Mouse (Mus musculus) neutrophil, adult 5-6 weeks (primary cell): ENCODE data around the gene Gid8. TPM values are rescaled to one million over a fixed set of nuclear protein-coding genes. Genes with fewer than 3 reads are reported as not detected.

ENCODE experiments used
- ATAC-seq: fragments of 151-379, 151-347 bp; 2 replicates; pipeline ENCODE4 v1.8.0; 2017; ENCODE audit warnings: mild to moderate bottlenecking, moderate TSS enrichment; ENCODE audit not compliant: insufficient number of reproducible peaks, poor library complexity, low FRiP score, severe bottlenecking; ENCODE audit errors: extremely low read depth
- total RNA-seq: library from RNA; stranded (forward); fragments of 200-1000 nt; gene quantifications from 2 replicates; pipeline ENCODE4 v1.2.3, GENCODE M21; 2017

Gid8 gene
- total RNA-seq, 1 experiment from 2014 or later: 77.9 TPM

DNA sequence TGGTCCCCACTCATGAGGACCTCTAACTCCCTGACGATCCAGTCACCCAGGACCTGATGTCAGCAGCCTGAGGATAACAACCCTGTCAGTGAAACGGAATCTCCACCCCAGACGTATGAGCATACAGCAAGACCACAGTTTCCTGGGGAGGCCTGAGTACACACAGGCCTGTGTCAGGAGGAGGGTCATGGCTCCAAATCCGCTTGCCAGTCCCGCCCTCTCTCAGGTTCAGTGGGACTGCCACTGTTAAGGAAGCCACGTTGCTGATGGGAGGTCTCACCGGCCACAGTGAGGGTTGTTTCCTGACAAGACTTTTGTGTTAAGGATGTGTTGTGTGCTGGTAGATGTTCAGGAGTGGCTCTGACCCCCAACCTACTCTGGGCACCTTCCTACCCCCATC lies 31.5 kb downstream of the Gid8 start:
- ATAC-seq: no peak

DNA sequence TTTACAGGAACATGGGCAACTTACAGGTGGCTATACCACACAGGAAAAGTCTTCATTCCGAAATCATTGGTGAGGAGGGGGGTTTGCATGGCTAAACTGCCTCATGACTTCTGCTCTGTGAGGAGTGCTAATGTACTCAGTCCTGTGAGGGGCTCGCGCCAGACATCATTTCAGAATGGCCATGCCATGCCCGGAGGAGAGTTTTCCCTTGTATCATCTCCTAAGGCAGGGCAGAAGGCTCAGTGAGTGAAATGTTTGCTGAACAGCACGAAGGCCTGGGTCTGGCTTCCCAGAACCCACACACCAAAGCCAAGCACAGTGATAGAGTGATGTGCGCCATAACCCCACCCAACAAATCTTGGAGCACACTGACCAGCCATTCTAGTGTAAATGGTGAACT lies 32.9 kb downstream of the Gid8 start:
- no peak for ATAC-seq

DNA sequence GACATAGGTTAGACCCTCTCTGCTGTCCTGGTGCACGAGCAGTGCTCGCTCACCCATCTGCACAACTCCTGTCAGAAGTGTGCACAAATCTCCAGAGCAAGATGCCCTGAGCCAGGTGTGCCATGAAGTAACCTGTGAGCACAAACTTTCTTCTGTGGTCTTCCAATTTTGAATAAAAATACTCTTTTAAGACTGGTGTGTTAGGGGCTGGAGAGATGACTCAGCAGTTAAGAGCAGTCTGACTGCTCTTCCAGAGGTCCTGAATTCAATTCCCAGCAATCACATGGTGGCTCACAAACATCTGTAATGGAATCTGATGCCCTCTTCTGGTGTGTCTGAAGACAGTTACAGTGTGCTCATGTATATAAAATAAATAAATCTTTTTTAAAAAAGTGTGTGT lies 33.4 kb downstream of the Gid8 start:
- no peak for ATAC-seq

DNA sequence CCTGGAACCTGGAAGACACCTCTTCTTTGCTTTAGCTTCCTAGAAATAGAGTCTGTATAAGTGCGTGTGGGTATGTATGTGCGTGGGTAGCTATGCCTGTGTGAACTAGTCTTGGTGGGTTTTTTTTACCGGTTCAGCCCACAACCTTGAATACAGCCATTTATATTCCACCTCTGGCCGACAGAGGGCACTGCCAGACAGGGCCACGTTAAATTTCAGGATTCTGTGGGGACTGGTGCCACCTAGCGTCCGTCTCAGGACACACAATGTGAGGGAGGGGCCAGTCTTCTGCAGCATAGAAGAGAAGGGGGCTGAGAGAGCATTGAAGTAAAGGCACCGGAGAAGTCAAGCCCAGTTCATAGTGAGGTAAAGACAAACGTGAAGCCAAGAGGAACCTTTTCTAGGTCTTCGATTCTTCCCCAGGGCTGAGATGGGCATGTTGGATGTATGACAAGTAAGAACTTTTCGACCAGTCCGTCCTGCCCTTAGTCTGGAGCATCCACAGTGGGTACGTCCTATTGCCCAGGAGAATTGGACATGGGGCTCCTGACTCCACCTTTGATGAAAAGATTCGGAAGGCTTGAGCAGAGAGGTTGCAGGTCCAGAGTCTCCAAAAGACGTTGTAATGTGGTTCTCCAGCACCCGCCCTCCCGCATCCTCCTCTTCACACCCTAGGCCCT lies 35.5 kb downstream of the Gid8 start:
- peak; percentile 96 for ATAC-seq

GRCm38 (mm10) chr2:180746569-180747192 lies 36.8 kb downstream of the Gid8 start:
- ATAC-seq: no peak

DNA sequence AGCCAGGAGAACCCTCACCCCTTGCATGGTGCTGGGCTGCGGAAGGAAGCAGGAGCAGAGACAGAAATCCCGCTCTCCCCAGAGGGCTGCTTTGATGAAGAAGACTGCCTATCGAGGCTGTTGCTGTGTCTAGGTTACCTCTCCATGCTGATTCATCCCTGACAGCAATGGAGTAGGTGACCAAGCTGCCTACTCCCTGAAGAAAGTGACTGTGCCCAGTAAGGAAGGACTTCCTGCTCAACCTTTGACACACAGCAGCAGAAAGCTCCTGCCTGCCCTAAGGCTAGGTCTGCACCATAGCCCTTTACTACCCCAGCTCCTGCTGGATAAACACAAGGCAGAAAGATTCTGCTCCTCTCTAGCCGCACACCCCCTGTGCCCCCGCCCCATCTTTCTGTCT lies 39.0 kb downstream of the Gid8 start:
- ATAC-seq: no peak

DNA sequence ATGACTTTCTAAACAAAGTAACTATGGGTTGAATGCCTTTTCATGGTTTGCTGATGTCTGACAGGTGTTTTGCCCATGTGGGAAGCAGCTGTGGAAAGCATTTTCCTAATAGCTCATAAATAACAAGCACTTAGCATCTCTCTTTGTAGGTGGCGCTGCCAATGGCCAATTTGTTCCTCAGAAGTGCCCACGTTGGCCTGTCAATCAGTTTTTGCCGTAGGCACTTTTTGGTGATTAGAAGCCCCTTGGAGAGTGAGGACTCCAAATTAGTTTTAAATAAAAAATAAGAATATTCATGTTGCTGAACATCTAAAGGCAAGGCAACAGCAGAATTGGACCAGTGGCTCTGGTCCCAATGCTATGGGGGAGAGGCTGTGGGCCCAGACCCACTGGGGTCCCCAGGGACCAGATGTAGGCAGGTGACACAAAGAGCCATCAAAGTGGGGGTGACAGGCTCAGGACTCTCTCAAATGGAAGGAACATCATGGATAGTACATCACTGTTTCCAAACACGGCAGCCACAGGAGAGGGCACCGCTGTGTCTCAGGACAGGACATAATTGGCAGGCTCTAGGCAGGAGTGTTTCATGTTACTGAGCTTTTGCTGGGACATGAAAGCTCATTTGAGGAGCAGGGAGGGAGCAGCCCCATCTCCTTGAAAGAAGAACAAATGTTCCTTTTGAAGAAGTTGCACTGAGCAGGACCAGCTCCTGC lies 45.2 kb downstream of the Gid8 start:
- no peak for ATAC-seq

DNA sequence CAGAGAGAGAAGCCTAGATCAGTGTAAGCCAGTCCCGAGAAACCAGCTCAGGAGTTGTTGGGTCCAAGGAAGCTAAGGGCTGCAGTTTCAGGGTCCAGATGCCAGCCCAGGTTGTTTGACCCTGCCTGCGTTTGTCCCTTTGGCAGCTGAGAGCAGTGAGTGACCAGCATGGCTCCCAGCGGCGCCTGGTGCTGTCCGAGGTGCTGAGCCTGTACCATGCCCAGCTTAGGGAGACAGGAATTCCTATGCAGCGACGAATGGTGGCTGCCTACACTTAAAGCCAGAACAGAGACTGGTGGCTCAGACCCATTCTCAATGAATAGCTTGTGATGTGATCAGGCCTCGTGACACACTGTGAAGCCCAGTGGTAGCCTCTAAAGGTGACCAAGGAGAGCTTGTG lies 46.0 kb downstream of the Gid8 start:
- ATAC-seq: no peak

GRCm38 (mm10) chr2:180756786-180757185 lies 46.9 kb downstream of the Gid8 start:
- ATAC-seq: no peak

- ATAC-seq: no peak
Measured at GRCm38 (mm10) chr2:180758513-180759263, 48.8 kb downstream of the Gid8 start.

GRCm38 (mm10) chr2:180764986-180765385 lies 55.1 kb downstream of the Gid8 start:
- no peak for ATAC-seq

GRCm38 (mm10) chr2:180765713-180766112 lies 55.8 kb downstream of the Gid8 start:
- ATAC-seq: no peak

Other genes starting within 250 kb of the Gid8 start
- not detected in 2 replicates for gene Ntsr1, start 210.1 kb upstream of the Gid8 start, total RNA-seq
- 46.7 TPM in 2 replicates for gene Mrgbp, start 128.8 kb upstream of the Gid8 start, total RNA-seq
- gene Ogfr, start 120.9 kb upstream of the Gid8 start, total RNA-seq: 56.9 and 76.6 TPM in 2 replicates
- 2.0 and 2.2 TPM in 2 replicates for gene Col9a3, start 112.3 kb upstream of the Gid8 start, total RNA-seq
- not detected in 2 replicates for gene Tcfl5, start 67.4 kb upstream of the Gid8 start, total RNA-seq
- 102 and 114 TPM in 2 replicates for gene Dido1, start 118 bp upstream of the Gid8 start, total RNA-seq
- 10.2 and 12.1 TPM in 2 replicates for gene Slc17a9, start 15.1 kb downstream of the Gid8 start, total RNA-seq
- gene Bhlhe23, start 66.8 kb downstream of the Gid8 start, total RNA-seq: not detected in 2 replicates
- gene Ythdf1, start 210.8 kb downstream of the Gid8 start, total RNA-seq: 28.0 and 32.9 TPM in 2 replicates
- gene Birc7, start 218.9 kb downstream of the Gid8 start, total RNA-seq: not detected in 2 replicates
- not detected in 2 replicates for gene Nkain4, start 244.6 kb downstream of the Gid8 start, total RNA-seq